Mouse (Mus musculus) heart, postnatal 0 days (tissue): ENCODE data around the gene Ptgis.

Experiments used
- CTCF ChIP-seq: IDR thresholded peaks from 2 replicates; pipeline ENCODE4 v1.5.1; 2016; ENCODE audit warnings: antibody characterized with exemption, control low read depth, low read depth
- EP300 ChIP-seq: IDR thresholded peaks from 2 replicates; pipeline ENCODE4 v1.6.1; 2016; ENCODE audit warnings: antibody characterized with exemption, low read depth

- TF ChIP-seq EP300 (no peak), CTCF (peak; percentile 55)
Measured at GRCm38 (mm10) chr2:167203505-167204166, 36.8 kb downstream of the Ptgis start.
